Mouse (Mus musculus): ENCODE results near the gene Hyal2. TPM values are rescaled to one million over a fixed set of nuclear protein-coding genes. Genes with fewer than 3 reads are reported as not detected.

The Hyal2 gene
- total and polyA plus RNA-seq, 3 experiments = 31.3 to 32.0 TPM; not detected in 1

- no peak overlapping the region for H3K4me3 ChIP-seq (ENCODE audit: control insufficient read depth in 1 of 2, insufficient read depth in 1 of 2, low read depth in 2 of 2, low read length in 2 of 2)
- no peaks in the 10 kb centered on the region for H3K27me3 ChIP-seq (ENCODE audit: control insufficient read depth in 1 of 2, insufficient read depth in 2 of 2, low read length in 2 of 2)
- H3K36me3 ChIP-seq (ENCODE audit: control insufficient read depth in 1 of 2, insufficient read depth in 2 of 2, low read length in 2 of 2) = peaks cover 0 to 9% of the 10 kb centered on the region in 2 experiments; a peak in 2 of 4 replicates
- H3K4me1 ChIP-seq (ENCODE audit: control insufficient read depth in 1 of 2, insufficient read depth in 2 of 2, low read length in 2 of 2) = peaks cover 0 to 23% of the 10 kb centered on the region in 2 experiments; a peak in 1 of 4 replicates
- H3K27ac ChIP-seq (ENCODE audit: control insufficient read depth, low read depth, low read length) = no peak overlapping the region
- DNase-seq (ENCODE audit: low read depth, low spot score) = no peak
- TF ChIP-seq POLR2A (IDR thresholded peaks at IDR 0.05; ENCODE audit: control insufficient read depth in 1 of 2, insufficient read depth in 1 of 2, low read depth in 1 of 2, low read length in 2 of 2, poor library complexity in 1 of 2) (no peak), TBP (IDR thresholded peaks at IDR 0.05; ENCODE audit: low read depth, low read length) (no peak), BHLHE40 (IDR thresholded peaks at IDR 0.05; ENCODE audit: borderline replicate concordance, low read depth, low read length) (no peak), ZC3H11A (IDR thresholded peaks at IDR 0.05; ENCODE audit: low read depth, low read length) (no peak), USF1 (IDR thresholded peaks at IDR 0.05; ENCODE audit: low read depth, low read length) (no peak), SMC3 (IDR thresholded peaks at IDR 0.05; ENCODE audit: low read depth, low read length) (no peak), E2F4 (IDR thresholded peaks at IDR 0.05; ENCODE audit: borderline replicate concordance, low read depth, low read length) (no peak), MXI1 (IDR thresholded peaks at IDR 0.05; ENCODE audit: low read depth, low read length) (no peak), ELF1 (IDR thresholded peaks at IDR 0.05; ENCODE audit: low read depth, low read length) (no peak), TAL1 (IDR thresholded peaks at IDR 0.05; ENCODE audit: low read length) (no peak), SIN3A (IDR thresholded peaks at IDR 0.05; ENCODE audit: low read length) (no peak), MYC (IDR thresholded peaks at IDR 0.05; ENCODE audit: low read depth, low read length) (no peak)
- no peaks in the 10 kb centered on the region for H3K9me3 ChIP-seq (replicated peaks; ENCODE audit: insufficient read depth, low read length)
- peaks cover 34% of the 10 kb centered on the region for H3K79me2 ChIP-seq (ENCODE audit: control insufficient read depth, insufficient read depth, low read length, poor library complexity)
- no peak overlapping the region for H3K9ac ChIP-seq (ENCODE audit: control insufficient read depth, low read depth, low read length, poor library complexity, severe bottlenecking)
Measured at GRCm38 (mm10) chr9:107539940-107540339, 27.8 kb upstream of the Hyal2 start.

GRCm38 (mm10) chr9:107540420-107540819 lies 27.3 kb upstream of the Hyal2 start:
- Histone ChIP-seq H3K79me2 (ENCODE audit: control insufficient read depth, insufficient read depth, low read length, poor library complexity) (peaks cover 29% of the 10 kb centered on the region), H3K4me3 (ENCODE audit: control insufficient read depth in 1 of 2, insufficient read depth in 1 of 2, low read depth in 2 of 2, low read length in 2 of 2) (no peak overlapping the region), H3K27ac (ENCODE audit: control insufficient read depth, low read depth, low read length) (no peak overlapping the region), H3K36me3 (ENCODE audit: control insufficient read depth in 1 of 2, insufficient read depth in 2 of 2, low read length in 2 of 2) (peaks cover 0 to 9% of the 10 kb centered on the region in 2 experiments; a peak in 2 of 4 replicates), H3K27me3 (ENCODE audit: control insufficient read depth in 1 of 2, insufficient read depth in 2 of 2, low read length in 2 of 2) (no peaks in the 10 kb centered on the region), H3K9me3 (replicated peaks; ENCODE audit: insufficient read depth, low read length) (no peaks in the 10 kb centered on the region), H3K4me1 (ENCODE audit: control insufficient read depth in 1 of 2, insufficient read depth in 2 of 2, low read length in 2 of 2) (peaks cover 0 to 23% of the 10 kb centered on the region in 2 experiments; a peak in 1 of 4 replicates), H3K9ac (ENCODE audit: control insufficient read depth, low read depth, low read length, poor library complexity, severe bottlenecking) (no peak overlapping the region)
- no peak for DNase-seq (ENCODE audit: low read depth, low spot score)
- TF ChIP-seq ZNF384 (IDR thresholded peaks at IDR 0.05; ENCODE audit: low read depth, low read length) (no peak), ZKSCAN1 (IDR thresholded peaks at IDR 0.05; ENCODE audit: low read depth, low read length) (no peak), UBTF (IDR thresholded peaks at IDR 0.05; ENCODE audit: borderline replicate concordance, insufficient read depth, low read depth, low read length) (no peak), E2F4 (IDR thresholded peaks at IDR 0.05; ENCODE audit: borderline replicate concordance, low read depth, low read length) (no peak), RAD21 (IDR thresholded peaks at IDR 0.05; ENCODE audit: low read depth, low read length) (no peak), TBP (IDR thresholded peaks at IDR 0.05; ENCODE audit: low read depth, low read length) (no peak), MAFK (IDR thresholded peaks at IDR 0.05; ENCODE audit: borderline replicate concordance, low read depth, low read length) (no peak), GATA1 (IDR thresholded peaks at IDR 0.05; ENCODE audit: low read depth, low read length) (no peak), NELFE (IDR thresholded peaks at IDR 0.05; ENCODE audit: low read depth, low read length) (no peak), ELF1 (IDR thresholded peaks at IDR 0.05; ENCODE audit: low read depth, low read length) (no peak), MAZ (IDR thresholded peaks at IDR 0.05; ENCODE audit: low read depth, low read length) (no peak), CHD2 (IDR thresholded peaks at IDR 0.05; ENCODE audit: low read length) (no peak), EP300 (IDR thresholded peaks at IDR 0.05; ENCODE audit: low read depth in 1 of 2, low read length in 2 of 2) (no peak), MXI1 (IDR thresholded peaks at IDR 0.05; ENCODE audit: low read depth, low read length) (no peak), MAX (IDR thresholded peaks at IDR 0.05; ENCODE audit: low read length) (no peak), JUND (IDR thresholded peaks at IDR 0.05; ENCODE audit: low read depth, low read length) (no peak)

Measured in MEL (cell line).